Mouse (Mus musculus): ENCODE results near the gene Tspan32. TPM values are rescaled to one million over a fixed set of nuclear protein-coding genes. Genes with fewer than 3 reads are reported as not detected.

The Tspan32 gene
- polyA plus RNA-seq, 1 experiment, result 5.1 TPM

DNA sequence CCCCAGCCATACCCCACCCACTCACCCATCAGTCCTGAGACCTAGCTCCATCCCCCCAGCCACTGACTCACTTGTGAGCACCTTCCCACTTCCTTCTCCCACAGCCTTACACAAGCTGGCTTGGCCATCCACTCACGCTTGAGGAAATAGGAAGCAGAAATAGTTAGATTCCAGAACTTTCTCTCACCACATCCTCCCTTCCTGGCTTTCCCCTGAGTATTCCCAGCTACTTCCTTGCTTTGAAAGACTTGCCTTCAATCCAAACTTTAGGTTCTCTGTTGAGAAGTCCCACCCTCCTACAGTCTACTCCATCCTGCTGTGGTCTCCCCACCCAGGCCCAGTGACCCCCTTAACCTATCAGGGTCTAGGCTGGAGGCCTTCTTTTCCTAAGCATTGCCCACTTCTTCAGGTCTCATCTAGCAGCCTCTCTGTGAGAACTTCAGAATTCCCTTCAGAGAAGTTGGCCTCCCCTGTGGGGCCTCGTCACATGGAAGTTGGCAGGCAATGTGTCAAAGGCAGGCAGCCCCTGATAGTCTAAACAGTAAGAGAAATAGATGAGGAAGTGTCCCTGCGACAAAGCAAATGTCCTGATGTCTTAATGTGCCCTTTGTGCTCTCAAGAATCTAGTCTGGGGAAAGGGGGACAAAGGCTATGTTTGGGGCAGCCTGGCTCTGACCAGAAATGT lies 36.4 kb downstream of the Tspan32 start:
- Histone ChIP-seq H3K27ac (ENCODE audit: insufficient read depth, low read depth, low read length) (peak overlapping the region; percentile 67), H3K4me3 (ENCODE audit: insufficient read depth, low read depth, low read length) (no peak overlapping the region), H3K27me3 (replicated peaks; ENCODE audit: control insufficient read depth, insufficient read depth, low read length) (no peaks in the 10 kb centered on the region), H3K4me1 (ENCODE audit: control insufficient read depth, insufficient read depth, low read length) (peaks cover 16% of the 10 kb centered on the region), H3K36me3 (ENCODE audit: control insufficient read depth, insufficient read depth, low read length) (no peaks in the 10 kb centered on the region)
- DNase-seq, result peak; percentile 61
- 56% methylated on average over 3 of the region's 3 CpGs for WGBS
- no peak for TF ChIP-seq POLR2A (IDR thresholded peaks at IDR 0.05; ENCODE audit: low read depth, low read length)
- TF ChIP-seq CTCF (conservative IDR thresholded peaks at IDR 0.05; ENCODE audit: insufficient read depth, insufficient read length, low read depth, low read length), result no peak

DNA sequence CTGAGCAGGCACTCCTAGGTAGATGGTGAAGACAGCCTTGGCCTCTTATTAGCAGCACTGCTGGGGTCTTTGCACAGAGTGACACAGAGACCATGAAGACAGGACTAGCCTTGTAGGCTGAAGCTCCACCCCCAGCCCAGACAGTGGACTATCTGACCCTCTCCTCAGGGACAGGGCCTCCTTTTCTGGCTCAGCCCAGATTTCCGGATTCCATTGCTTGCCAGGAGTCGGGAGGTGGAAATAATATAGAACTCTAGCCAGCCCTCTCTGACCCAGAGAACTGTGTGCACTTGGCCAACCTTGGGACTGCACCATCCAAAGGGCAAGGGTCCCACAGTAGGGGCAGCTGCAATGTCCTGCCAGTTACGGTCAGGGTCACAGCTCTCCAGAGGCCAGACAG lies 37.2 kb downstream of the Tspan32 start:
- peak overlapping the region; percentile 86 for H3K27ac ChIP-seq (ENCODE audit: insufficient read depth, low read depth, low read length)
- H3K36me3 ChIP-seq (ENCODE audit: control insufficient read depth, insufficient read depth, low read length), result no peaks in the 10 kb centered on the region
- H3K4me1 ChIP-seq (ENCODE audit: control insufficient read depth, insufficient read depth, low read length), result peaks cover 16% of the 10 kb centered on the region
- peak; percentile 92 for DNase-seq
- WGBS, result 29% methylated on average over 3 of the region's 3 CpGs
- TF ChIP-seq CTCF (conservative IDR thresholded peaks at IDR 0.05; ENCODE audit: insufficient read depth, insufficient read length, low read depth, low read length), result no peak
- TF ChIP-seq POLR2A (IDR thresholded peaks at IDR 0.05; ENCODE audit: low read depth, low read length), result no peak
- H3K4me3 ChIP-seq (ENCODE audit: insufficient read depth, low read depth, low read length), result no peak overlapping the region
- no peaks in the 10 kb centered on the region for H3K27me3 ChIP-seq (replicated peaks; ENCODE audit: control insufficient read depth, insufficient read depth, low read length)

DNA sequence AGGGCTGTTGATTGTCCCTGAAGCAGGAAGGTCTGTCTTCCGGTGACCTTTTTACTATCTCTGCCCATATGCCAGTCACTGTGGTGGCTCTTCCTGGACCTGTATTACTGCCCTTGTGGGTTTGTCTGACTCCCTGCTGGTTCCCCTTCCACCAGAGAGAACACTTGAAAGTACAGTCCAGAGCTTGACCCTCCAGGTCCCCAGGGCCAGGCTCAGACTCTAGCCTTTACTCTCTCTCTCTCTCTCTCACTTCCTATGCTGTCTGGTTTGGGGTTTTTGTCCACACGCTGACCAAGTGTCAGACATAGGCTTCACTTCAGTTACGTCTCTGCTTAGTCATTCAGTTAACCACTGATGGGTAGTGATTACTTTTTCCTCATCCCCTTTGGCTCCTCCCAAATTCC lies 38.1 kb downstream of the Tspan32 start:
- peak overlapping the region; percentile 86 for H3K27ac ChIP-seq (ENCODE audit: insufficient read depth, low read depth, low read length)
- peaks cover 16% of the 10 kb centered on the region for H3K4me1 ChIP-seq (ENCODE audit: control insufficient read depth, insufficient read depth, low read length)
- peak; percentile 50 for DNase-seq
- H3K36me3 ChIP-seq (ENCODE audit: control insufficient read depth, insufficient read depth, low read length), result no peaks in the 10 kb centered on the region
- H3K4me3 ChIP-seq (ENCODE audit: insufficient read depth, low read depth, low read length), result no peak overlapping the region
- WGBS, result 65% methylated on average over 3 of the region's 3 CpGs
- H3K27me3 ChIP-seq (replicated peaks; ENCODE audit: control insufficient read depth, insufficient read depth, low read length), result no peaks in the 10 kb centered on the region
- TF ChIP-seq POLR2A (IDR thresholded peaks at IDR 0.05; ENCODE audit: low read depth, low read length) (no peak), CTCF (conservative IDR thresholded peaks at IDR 0.05; ENCODE audit: insufficient read depth, insufficient read length, low read depth, low read length) (no peak)

DNA sequence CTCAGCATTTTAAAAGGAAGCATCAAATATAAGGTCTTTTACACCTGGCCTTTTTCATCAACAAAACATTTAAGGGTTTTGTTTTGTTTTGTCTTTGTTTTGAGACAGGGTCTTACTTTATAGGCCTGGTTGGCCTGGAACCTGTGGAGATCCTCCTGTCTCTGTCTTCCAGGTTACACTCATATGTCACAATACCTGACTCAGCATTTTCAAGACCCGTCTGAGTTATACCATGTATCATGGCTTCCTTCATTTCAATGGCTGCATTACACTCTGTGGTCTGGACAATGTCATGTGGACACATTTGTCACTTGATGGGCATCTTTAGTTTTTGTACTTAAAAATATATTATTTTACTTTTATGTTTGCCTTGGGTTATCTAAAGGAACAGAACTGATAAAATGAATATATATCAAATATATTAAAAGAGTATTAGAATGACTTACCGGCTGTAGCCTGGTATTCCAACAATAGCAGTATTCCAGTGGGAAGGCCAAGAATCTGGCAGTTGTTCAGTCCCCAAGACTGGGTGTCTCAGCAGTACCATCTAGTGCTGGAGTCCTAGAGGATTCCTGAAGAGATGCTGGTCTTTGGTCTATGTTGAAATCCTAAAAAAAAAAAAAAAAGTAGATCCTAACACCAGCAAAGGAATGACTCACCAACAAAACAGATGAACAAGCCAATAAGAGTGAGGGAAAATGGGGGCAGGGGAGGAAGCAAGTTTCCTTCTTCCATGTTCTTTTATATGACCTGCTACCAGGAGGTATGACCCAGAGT lies 39.4 kb downstream of the Tspan32 start:
- no peak for TF ChIP-seq POLR2A (IDR thresholded peaks at IDR 0.05; ENCODE audit: low read depth, low read length)
- no peak for TF ChIP-seq CTCF (conservative IDR thresholded peaks at IDR 0.05; ENCODE audit: insufficient read depth, insufficient read length, low read depth, low read length)
- 93% methylated on average over 2 of the region's 2 CpGs for WGBS

DNA sequence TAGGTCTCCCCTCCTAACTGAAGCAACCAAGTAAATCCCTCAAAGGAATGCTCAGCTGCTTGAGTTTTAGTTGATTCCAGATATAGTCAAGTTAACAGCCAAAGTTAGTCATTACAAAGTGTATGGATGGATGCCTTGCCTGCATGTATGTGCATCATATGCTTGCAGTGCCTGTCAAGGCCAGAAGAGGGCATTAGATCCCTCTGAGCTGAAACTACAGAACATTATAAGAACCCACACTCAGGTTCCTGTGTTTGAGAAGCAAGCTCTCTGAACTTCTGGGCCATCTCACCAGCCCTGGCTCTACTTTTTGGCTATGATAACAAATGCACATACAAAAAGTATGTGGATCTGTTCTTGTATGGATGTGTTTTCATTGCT lies 40.0 kb downstream of the Tspan32 start:
- Histone ChIP-seq H3K4me3 (ENCODE audit: insufficient read depth, low read depth, low read length) (no peak overlapping the region), H3K27ac (ENCODE audit: insufficient read depth, low read depth, low read length) (no peak overlapping the region), H3K27me3 (replicated peaks; ENCODE audit: control insufficient read depth, insufficient read depth, low read length) (no peaks in the 10 kb centered on the region), H3K36me3 (ENCODE audit: control insufficient read depth, insufficient read depth, low read length) (no peaks in the 10 kb centered on the region), H3K4me1 (ENCODE audit: control insufficient read depth, insufficient read depth, low read length) (peaks cover 23% of the 10 kb centered on the region)
- TF ChIP-seq POLR2A (IDR thresholded peaks at IDR 0.05; ENCODE audit: low read depth, low read length) (no peak), CTCF (conservative IDR thresholded peaks at IDR 0.05; ENCODE audit: insufficient read depth, insufficient read length, low read depth, low read length) (peak; percentile 14; the same call in 1 of the 2 replicates)
- DNase-seq, result no peak

More for the DNA sequence above, 39.4 kb downstream of the Tspan32 start:
- no peak for DNase-seq
- peaks cover 18% of the 10 kb centered on the region for H3K4me1 ChIP-seq (ENCODE audit: control insufficient read depth, insufficient read depth, low read length)
- no peaks in the 10 kb centered on the region for H3K36me3 ChIP-seq (ENCODE audit: control insufficient read depth, insufficient read depth, low read length)
- H3K27ac ChIP-seq (ENCODE audit: insufficient read depth, low read depth, low read length), result no peak overlapping the region
- no peak overlapping the region for H3K4me3 ChIP-seq (ENCODE audit: insufficient read depth, low read depth, low read length)
- H3K27me3 ChIP-seq (replicated peaks; ENCODE audit: control insufficient read depth, insufficient read depth, low read length), result no peaks in the 10 kb centered on the region

DNA sequence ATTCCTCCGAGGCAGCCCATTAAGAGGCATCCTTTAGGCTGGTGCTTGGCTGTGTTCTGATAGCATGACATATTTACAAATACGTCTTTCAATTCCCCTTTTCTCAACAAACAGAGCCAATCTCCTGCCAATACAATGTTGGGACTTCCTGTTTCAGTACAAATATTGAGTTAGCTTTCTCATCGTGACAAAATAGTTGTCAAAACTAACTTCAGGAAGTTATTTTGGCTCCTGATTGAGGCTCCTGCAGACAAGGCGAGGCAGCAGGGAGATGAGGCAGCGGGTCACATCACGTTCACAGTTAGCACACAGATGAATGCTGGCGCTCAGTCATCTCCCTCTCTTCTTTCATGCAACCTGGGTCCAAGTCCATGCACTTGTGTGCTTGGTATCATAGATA lies 41.5 kb downstream of the Tspan32 start:
- no peak for DNase-seq
- Histone ChIP-seq H3K36me3 (ENCODE audit: control insufficient read depth, insufficient read depth, low read length) (no peaks in the 10 kb centered on the region), H3K4me3 (ENCODE audit: insufficient read depth, low read depth, low read length) (no peak overlapping the region), H3K4me1 (ENCODE audit: control insufficient read depth, insufficient read depth, low read length) (peaks cover 35% of the 10 kb centered on the region), H3K27ac (ENCODE audit: insufficient read depth, low read depth, low read length) (no peak overlapping the region), H3K27me3 (replicated peaks; ENCODE audit: control insufficient read depth, insufficient read depth, low read length) (no peaks in the 10 kb centered on the region)
- no peak for TF ChIP-seq POLR2A (IDR thresholded peaks at IDR 0.05; ENCODE audit: low read depth, low read length)
- no peak for TF ChIP-seq CTCF (conservative IDR thresholded peaks at IDR 0.05; ENCODE audit: insufficient read depth, insufficient read length, low read depth, low read length)
- 77% methylated on average over 7 of the region's 7 CpGs for WGBS

DNA sequence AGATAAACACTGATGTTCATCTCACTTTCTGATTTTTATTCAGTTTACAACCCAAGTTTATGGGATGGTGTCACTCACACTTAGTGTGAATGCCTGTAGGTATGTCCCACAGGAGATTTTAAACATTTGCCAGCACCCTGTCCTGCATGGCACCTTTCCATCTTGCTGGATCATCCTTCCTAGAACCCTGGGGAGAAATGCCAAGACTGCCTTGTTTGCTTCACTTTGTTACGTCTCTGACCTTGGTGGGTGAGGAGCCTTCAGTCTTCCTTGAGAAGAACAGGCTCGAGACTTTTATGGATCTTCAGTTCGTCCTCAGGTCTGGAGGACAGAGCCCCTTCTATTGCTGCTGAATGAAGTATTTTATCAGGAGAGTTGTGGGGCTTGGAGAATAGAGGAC lies 44.5 kb downstream of the Tspan32 start:
- Histone ChIP-seq H3K27me3 (replicated peaks; ENCODE audit: control insufficient read depth, insufficient read depth, low read length) (no peaks in the 10 kb centered on the region), H3K4me1 (ENCODE audit: control insufficient read depth, insufficient read depth, low read length) (peaks cover 27% of the 10 kb centered on the region), H3K36me3 (ENCODE audit: control insufficient read depth, insufficient read depth, low read length) (no peaks in the 10 kb centered on the region), H3K4me3 (ENCODE audit: insufficient read depth, low read depth, low read length) (no peak overlapping the region), H3K27ac (ENCODE audit: insufficient read depth, low read depth, low read length) (peak overlapping the region; percentile 80)
- TF ChIP-seq CTCF (conservative IDR thresholded peaks at IDR 0.05; ENCODE audit: insufficient read depth, insufficient read length, low read depth, low read length) (no peak), POLR2A (IDR thresholded peaks at IDR 0.05; ENCODE audit: low read depth, low read length) (no peak)
- DNase-seq, result peak; percentile 55
- WGBS, result 61% methylated on average over 3 of the region's 3 CpGs
